Mouse (Mus musculus) heart, postnatal 0 days (tissue): ENCODE data around the gene Lrrc25. TPM values are rescaled to one million over a fixed set of nuclear protein-coding genes. Genes with fewer than 3 reads are reported as not detected.
A peak's percentile ranks its signal among the peaks of the same experiment; 100 is the strongest.

ENCODE experiments used
- ATAC-seq: fragments of 200-750 bp; cut with Nextera tagmentation; 2 replicates; pipeline ENCODE4 v1.8.0; 2017; ENCODE audit warnings: low read depth, moderate number of reproducible peaks, moderate library complexity; ENCODE audit not compliant: insufficient read depth
- DNase-seq: peaks from one replicate; pipeline ENCODE4 v3.0.0-alpha.2; 2016; ENCODE audit warnings: low spot score
- H3K27ac ChIP-seq: fragments of 300-500 bp; sonication (generic); 2 replicates; pipeline ENCODE4 v1.5.1; 2014; ENCODE audit warnings: low read depth, mild to moderate bottlenecking
- H3K27me3 ChIP-seq: fragments of 300-500 bp; sonication (generic); 2 replicates; pipeline ENCODE4 v1.6.1; 2014; ENCODE audit warnings: low read length, mixed read lengths; ENCODE audit not compliant: control insufficient read depth, insufficient read depth
- H3K36me3 ChIP-seq: fragments of 300-500 bp; sonication (generic); replicated peaks from 2 replicates; pipeline ENCODE4 v1.6.1; 2014; ENCODE audit warnings: low read length, mixed read lengths; ENCODE audit not compliant: control insufficient read depth, insufficient read depth
- H3K4me1 ChIP-seq: fragments of 300-500 bp; sonication (generic); 2 replicates; pipeline ENCODE4 v1.6.1; 2014; ENCODE audit warnings: antibody characterized with exemption; ENCODE audit not compliant: control insufficient read depth, insufficient read depth
- H3K4me2 ChIP-seq: fragments of 300-500 bp; sonication (generic); 2 replicates; pipeline ENCODE4 v1.6.1; 2014; ENCODE audit warnings: low read depth, mild to moderate bottlenecking, low read length, moderate library complexity
- H3K4me3 ChIP-seq: fragments of 300-500 bp; sonication (generic); 2 replicates; pipeline ENCODE4 v1.5.1; 2014; ENCODE audit warnings: low read depth, low read length
- H3K9ac ChIP-seq: fragments of 300-500 bp; sonication (generic); replicated peaks from 2 replicates; pipeline ENCODE4 v1.6.1; 2014; ENCODE audit warnings: low read depth, low read length, mixed read lengths
- H3K9me3 ChIP-seq: fragments of 300-500 bp; sonication (generic); replicated peaks from 2 replicates; pipeline ENCODE4 v1.6.1; 2016; ENCODE audit warnings: low read length; ENCODE audit not compliant: control insufficient read depth
- CTCF ChIP-seq: IDR thresholded peaks from 2 replicates; pipeline ENCODE4 v1.5.1; 2016; ENCODE audit warnings: antibody characterized with exemption, control low read depth, low read depth
- EP300 ChIP-seq: IDR thresholded peaks from 2 replicates; pipeline ENCODE4 v1.6.1; 2016; ENCODE audit warnings: antibody characterized with exemption, low read depth
- whole genome bisulfite sequencing: fragments of 180-500 bp; shearing (Covaris S2); extraction: QIAGEN DNeasy Blood & Tissue Kit; methylation state at CpG from one replicate; pipeline ENCODE4 v1.1.7; 2014; 5-methylcytosine and 5-hydroxymethylcytosine counted together
- polyA plus RNA-seq: library from polyadenylated mRNA; unstranded; fragments of >200 nt; fragmentation: Nextera tagmentation; extraction: Ambion mirVana; gene quantifications from 2 replicates; pipeline ENCODE4 v1.2.1, GENCODE M21; 2015
- total RNA-seq: library from RNA; depleted of rRNA; stranded (reverse); fragments of >200 nt; gene quantifications from 2 replicates; pipeline ENCODE4 v1.2.3, GENCODE M21; 2014; ENCODE audit warnings: low replicate concordance; rRNA removed

Lrrc25 gene
- total RNA-seq (1.5 and 2.2 TPM in 2 replicates), polyA plus RNA-seq (1.3 and 1.6 TPM in 2 replicates)

DNA sequence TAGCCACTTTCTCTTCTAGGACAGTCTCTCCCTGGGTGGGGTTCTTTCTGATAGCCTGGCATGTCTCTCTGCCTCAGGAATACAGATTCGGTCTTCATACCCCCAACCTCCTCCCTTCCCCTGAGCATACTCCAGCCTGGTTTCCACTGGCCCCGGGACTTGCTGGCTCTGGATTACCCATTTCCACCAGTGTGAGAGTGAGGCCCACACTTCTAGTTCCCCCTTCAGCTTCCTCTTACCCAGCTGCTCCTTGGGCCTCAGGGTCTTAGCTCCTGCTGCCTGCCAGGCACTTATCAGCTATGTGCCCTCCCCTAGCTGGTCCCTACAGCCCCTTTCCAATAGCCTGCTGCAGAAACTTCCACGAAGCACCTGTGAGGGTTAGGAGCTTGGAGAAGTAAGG is at the start of gene Lrrc25:
Gene Lrrc25 (plus strand): TSS at position 262 of the 400 bp plus-strand sequence.
- H3K27me3 ChIP-seq = no peaks in the 10 kb centered on the region
- ATAC-seq (no peak), DNase-seq (no peak)
- H3K4me2 ChIP-seq = no peak within 1 kb of the TSS
- H3K4me3 ChIP-seq = no peak within 1 kb of the TSS
- H3K36me3 ChIP-seq = no peaks in the 10 kb centered on the region
- no peaks in the 10 kb centered on the region for H3K9me3 ChIP-seq
- H3K9ac ChIP-seq = no peak within 1 kb of the TSS
- H3K4me1 ChIP-seq = no peaks in the 10 kb centered on the region
- 73% methylated on average over 3 of the region's 3 CpGs for WGBS
- no peak within 1 kb of the TSS for H3K27ac ChIP-seq
- no peak for TF ChIP-seq EP300
- TF ChIP-seq CTCF = no peak

GRCm38 (mm10) chr8:70570360-70570759 is 45.6 kb upstream of the Lrrc25 start:
- no peak for TF ChIP-seq EP300
- TF ChIP-seq CTCF = no peak
- Histone ChIP-seq H3K4me3 (no peak overlapping the region), H3K9ac (no peak overlapping the region), H3K4me2 (no peak overlapping the region), H3K4me1 (peaks cover 46% of the 10 kb centered on the region), H3K9me3 (no peaks in the 10 kb centered on the region), H3K36me3 (0 out of 2 replicates have a peak, but pooled peaks cover 3% of the 10 kb centered on the region), H3K27ac (peak overlapping the region; percentile 78), H3K27me3 (no peaks in the 10 kb centered on the region)
- ATAC-seq = 0 out of 2 replicates have a peak, but pooled peaks have one; percentile 22
- DNase-seq = no peak

GRCm38 (mm10) chr8:70570990-70571389 is 45.0 kb upstream of the Lrrc25 start:
- no peak overlapping the region for H3K9ac ChIP-seq

DNA sequence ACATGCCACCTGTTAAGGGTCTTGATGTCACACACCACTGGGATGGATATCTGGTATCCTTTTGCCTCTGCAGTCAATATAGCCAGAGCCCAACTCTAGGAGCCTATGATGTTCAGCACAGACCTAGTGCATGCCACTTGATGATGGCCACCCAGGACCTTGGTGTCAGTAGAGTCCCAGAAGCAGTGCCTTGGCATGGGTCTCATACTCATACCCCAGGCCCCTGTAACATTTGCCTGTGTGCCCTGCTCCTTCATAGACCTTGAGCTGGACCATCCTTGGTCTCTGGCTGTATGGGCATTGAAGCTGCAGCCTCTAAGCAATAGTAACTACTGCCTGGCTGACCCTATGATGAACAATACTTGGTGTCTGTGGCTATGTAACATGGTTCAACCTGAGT is 41.7 kb upstream of the Lrrc25 start:
- H3K27ac ChIP-seq = no peak overlapping the region
- no peaks in the 10 kb centered on the region for H3K9me3 ChIP-seq
- H3K36me3 ChIP-seq = peaks cover 24% of the 10 kb centered on the region
- H3K9ac ChIP-seq = no peak overlapping the region
- no peak overlapping the region for H3K4me2 ChIP-seq
- H3K4me1 ChIP-seq = peaks cover 28% of the 10 kb centered on the region
- H3K27me3 ChIP-seq = no peaks in the 10 kb centered on the region
- no peak overlapping the region for H3K4me3 ChIP-seq
- no peak for TF ChIP-seq EP300
- no peak for TF ChIP-seq CTCF
- ATAC-seq (no peak), DNase-seq (no peak)

More at GRCm38 (mm10) chr8:70570990-70571389, 45.0 kb upstream of the Lrrc25 start:
- H3K27ac ChIP-seq = peak overlapping the region; percentile 78
- no peaks in the 10 kb centered on the region for H3K27me3 ChIP-seq
- WGBS = 56% methylated on average over 6 of the region's 6 CpGs
- H3K36me3 ChIP-seq = 0 out of 2 replicates have a peak, but pooled peaks cover 6% of the 10 kb centered on the region
- no peak overlapping the region for H3K4me3 ChIP-seq
- ATAC-seq (peak; percentile 82), DNase-seq (peak; percentile 58)
- no peak for TF ChIP-seq EP300
- no peak; the same call in 1 of the 2 replicates for TF ChIP-seq CTCF
- no peaks in the 10 kb centered on the region for H3K9me3 ChIP-seq
- peaks cover 40% of the 10 kb centered on the region for H3K4me1 ChIP-seq
- H3K4me2 ChIP-seq = no peak overlapping the region

DNA sequence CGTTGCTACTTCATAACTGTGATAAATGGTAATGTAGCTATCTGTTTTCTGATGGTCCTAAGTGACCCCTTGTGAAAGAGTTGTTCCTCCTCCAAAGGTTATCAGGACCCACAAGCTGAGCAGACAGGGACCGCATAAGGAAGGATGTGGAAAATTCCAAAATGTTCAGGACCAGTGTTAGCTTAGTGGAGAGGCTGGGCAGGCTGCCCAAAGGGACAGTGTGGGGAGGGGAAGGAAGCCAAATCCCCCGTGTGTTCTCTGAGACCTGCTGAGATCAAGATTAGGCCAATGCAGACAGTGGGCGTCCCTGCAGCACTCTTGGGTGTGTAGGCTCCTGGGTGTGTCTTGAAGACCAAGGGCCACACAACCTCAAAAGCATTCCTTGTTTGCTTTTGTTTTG is 41.0 kb upstream of the Lrrc25 start:
- Histone ChIP-seq H3K27ac (no peak overlapping the region), H3K4me3 (no peak overlapping the region), H3K4me2 (no peak overlapping the region), H3K9ac (no peak overlapping the region), H3K36me3 (peaks cover 26% of the 10 kb centered on the region), H3K4me1 (peaks cover 25% of the 10 kb centered on the region), H3K27me3 (no peaks in the 10 kb centered on the region), H3K9me3 (no peaks in the 10 kb centered on the region)
- ATAC-seq (no peak), DNase-seq (no peak)
- 34% methylated on average over 4 of the region's 4 CpGs for WGBS
- TF ChIP-seq EP300 = no peak
- no peak for TF ChIP-seq CTCF

- Histone ChIP-seq H3K27me3 (no peaks in the 10 kb centered on the region), H3K4me2 (no peak overlapping the region), H3K36me3 (peaks cover 48% of the 10 kb centered on the region), H3K27ac (no peak overlapping the region), H3K9me3 (no peaks in the 10 kb centered on the region), H3K9ac (no peak overlapping the region), H3K4me1 (0 out of 2 replicates have a peak, but pooled peaks cover 8% of the 10 kb centered on the region), H3K4me3 (no peak overlapping the region)
- no peak for DNase-seq
- TF ChIP-seq CTCF = no peak
- TF ChIP-seq EP300 = no peak
- 87% methylated on average over 3 of the region's 3 CpGs for WGBS
- ATAC-seq = no peak
Measured at GRCm38 (mm10) chr8:70577207-70577606, 38.7 kb upstream of the Lrrc25 start.
